ENCODE assay signal across 8 mouse cellular contexts in genomic region chr17:45545278-45545961, GRCm38 (mm10). TPM values are rescaled to one million over a fixed set of nuclear protein-coding genes. Genes with fewer than 3 reads are reported as not detected.
A peak's percentile ranks its signal among the peaks of the same experiment; 100 is the strongest.
DNase-seq lines count a peak whose midpoint lies in the region; ATAC-seq lines count a peak whose summit lies in the region.

No protein-coding gene starts in this region.

- no peak overlapping the region for H3K27ac ChIP-seq in lung, embryonic 16.5 days (ENCODE audit: low read length)
- H3K27ac ChIP-seq in embryonic facial prominence, embryonic 12.5 days, result no peak overlapping the region
- no peak overlapping the region for H3K27ac ChIP-seq in limb, embryonic 11.5 days (replicated peaks; ENCODE audit: low read depth, low read length)
- no peak overlapping the region for H3K27ac ChIP-seq in stomach, embryonic 14.5 days (ENCODE audit: low read length)

- WGBS in lung, embryonic 16.5 days, result 4% methylated on average over 74 of the region's 74 CpGs
- WGBS in embryonic facial prominence, embryonic 12.5 days, result 8% methylated on average over 74 of the region's 74 CpGs
- 4% methylated on average over 74 of the region's 74 CpGs for WGBS in limb, embryonic 11.5 days
- WGBS in stomach, embryonic 14.5 days, result 16% methylated on average over 74 of the region's 74 CpGs

- H3K36me3 ChIP-seq in lung, embryonic 16.5 days (ENCODE audit: control insufficient read depth, insufficient read depth, low read length), result no peaks in the 10 kb centered on the region
- H3K36me3 ChIP-seq in embryonic facial prominence, embryonic 12.5 days, result peaks cover 8% of the 10 kb centered on the region
- H3K36me3 ChIP-seq in limb, embryonic 11.5 days (ENCODE audit: control insufficient read depth, insufficient read depth, low read length), result no peaks in the 10 kb centered on the region
- H3K36me3 ChIP-seq in stomach, embryonic 14.5 days (ENCODE audit: control insufficient read depth, insufficient read depth, low read length), result no peaks in the 10 kb centered on the region

- H3K27me3 ChIP-seq in lung, embryonic 16.5 days (ENCODE audit: control insufficient read depth, insufficient read depth, low read depth, low read length), result peaks cover 65% of the 10 kb centered on the region
- peaks cover 74% of the 10 kb centered on the region for H3K27me3 ChIP-seq in embryonic facial prominence, embryonic 12.5 days
- peaks cover 58% of the 10 kb centered on the region for H3K27me3 ChIP-seq in limb, embryonic 11.5 days (ENCODE audit: control insufficient read depth, insufficient read depth, low read length)
- H3K27me3 ChIP-seq in stomach, embryonic 14.5 days (ENCODE audit: control insufficient read depth, insufficient read depth, low read length), result peaks cover 40% of the 10 kb centered on the region

- H3K9ac ChIP-seq in lung, embryonic 16.5 days (ENCODE audit: low read length), result 0 out of 2 replicates have a peak overlapping the region, but pooled peaks have one; percentile 16
- peak overlapping the region; percentile 24; the same call in 1 of the 2 replicates for H3K9ac ChIP-seq in embryonic facial prominence, embryonic 12.5 days
- no peak overlapping the region for H3K9ac ChIP-seq in limb, embryonic 11.5 days (ENCODE audit: low read length)
- no peak overlapping the region for H3K9ac ChIP-seq in stomach, embryonic 14.5 days (replicated peaks; ENCODE audit: low read depth, low read length)

- no peak for ATAC-seq in lung, embryonic 16.5 days (ENCODE audit: low read depth)
- ATAC-seq in embryonic facial prominence, embryonic 12.5 days (ENCODE audit: insufficient number of reproducible peaks, insufficient read depth, low FRiP score, low TSS enrichment), result no peak
- ATAC-seq in limb, embryonic 11.5 days (ENCODE audit: insufficient number of reproducible peaks, low FRiP score, low TSS enrichment, low read depth), result no peak
- no peak for ATAC-seq in stomach, embryonic 14.5 days (ENCODE audit: insufficient number of reproducible peaks, insufficient read depth, low FRiP score, low read depth)
- ATAC-seq in erythroid progenitor cell, adult 5-6 weeks (replicated peaks; ENCODE audit: low FRiP score, poor library complexity, severe bottlenecking), result no peak

- no peaks in the 10 kb centered on the region for H3K9me3 ChIP-seq in lung, embryonic 16.5 days (ENCODE audit: control insufficient read depth, low read length)
- no peaks in the 10 kb centered on the region for H3K9me3 ChIP-seq in embryonic facial prominence, embryonic 12.5 days
- no peaks in the 10 kb centered on the region for H3K9me3 ChIP-seq in limb, embryonic 11.5 days (ENCODE audit: control insufficient read depth, low read length)
- no peaks in the 10 kb centered on the region for H3K9me3 ChIP-seq in stomach, embryonic 14.5 days (ENCODE audit: control insufficient read depth, low read depth, low read length)

- H3K4me1 ChIP-seq in lung, embryonic 16.5 days (replicated peaks; ENCODE audit: control insufficient read depth, insufficient read depth, low read length), result peaks cover 20% of the 10 kb centered on the region
- peaks cover 34% of the 10 kb centered on the region for H3K4me1 ChIP-seq in embryonic facial prominence, embryonic 12.5 days
- H3K4me1 ChIP-seq in limb, embryonic 11.5 days (ENCODE audit: control insufficient read depth, insufficient read depth, low read length), result peaks cover 19% of the 10 kb centered on the region
- H3K4me1 ChIP-seq in stomach, embryonic 14.5 days (ENCODE audit: control insufficient read depth, insufficient read depth, low read length), result 0 out of 2 replicates have a peak, but pooled peaks cover 4% of the 10 kb centered on the region

- peak overlapping the region; percentile 39 for H3K4me3 ChIP-seq in lung, embryonic 16.5 days (ENCODE audit: low read length)
- H3K4me3 ChIP-seq in embryonic facial prominence, embryonic 12.5 days, result peak overlapping the region; percentile 19
- H3K4me3 ChIP-seq in limb, embryonic 11.5 days (ENCODE audit: low read depth, low read length), result peak overlapping the region; percentile 7
- H3K4me3 ChIP-seq in stomach, embryonic 14.5 days (ENCODE audit: low read depth, low read length), result peak overlapping the region; percentile 18; the same call in 1 of the 2 replicates

- peak overlapping the region; percentile 55 for H3K4me2 ChIP-seq in lung, embryonic 16.5 days (ENCODE audit: low read depth, low read length)
- peak overlapping the region; percentile 33 for H3K4me2 ChIP-seq in embryonic facial prominence, embryonic 12.5 days (replicated peaks)
- peak overlapping the region; percentile 26 for H3K4me2 ChIP-seq in limb, embryonic 11.5 days (ENCODE audit: low read depth, severe bottlenecking)
- H3K4me2 ChIP-seq in stomach, embryonic 14.5 days (replicated peaks; ENCODE audit: low read depth, low read length), result peak overlapping the region; percentile 39

- DNase-seq in lung, adult 18-20 months, result no peak
- peak; percentile 52 for DNase-seq in limb, embryonic 11.5 days (ENCODE audit: low spot score)
- DNase-seq in left cerebral cortex, adult 9 months (ENCODE audit: low spot score in 2 of 2), result no peak
- DNase-seq in lung, postnatal 36 days, result no peak

RNA-seq across cellular contexts. Expression of gene Tmem151b, which starts 4.1 kb away (rescaled TPM):
- polyA plus RNA-seq in lung, embryonic 16.5 days (2015; fragmentation: Nextera tagmentation; extraction: Ambion mirVana), result 1.2 and 1.4 TPM in 2 replicates
- polyA plus RNA-seq in embryonic facial prominence, embryonic 12.5 days (2016; fragmentation: Nextera tagmentation; extraction: Ambion mirVana), result 9.2 and 11.1 TPM in 2 replicates
- polyA plus RNA-seq in limb, embryonic 11.5 days (2014; fragmentation: Nextera tagmentation; extraction: Ambion mirVana), result 5.2 and 5.7 TPM in 2 replicates
- 1.8 and 2.6 TPM in 2 replicates for polyA plus RNA-seq in stomach, embryonic 14.5 days (2014; fragmentation: Nextera tagmentation; extraction: Ambion mirVana)
- not detected in 2 replicates for total RNA-seq in erythroid progenitor cell, adult 5-6 weeks (2015; ENCODE audit: low replicate concordance)
- not detected in 2 replicates for total RNA-seq in erythroid progenitor cell, adult 5-6 weeks (2017; ENCODE audit: low replicate concordance)

RNA-seq across cellular contexts. Expression of gene Nfkbie, which starts 10.1 kb away (rescaled TPM):
- polyA plus RNA-seq in lung, embryonic 16.5 days (2015; fragmentation: Nextera tagmentation; extraction: Ambion mirVana), result 3.1 and 3.5 TPM in 2 replicates
- polyA plus RNA-seq in embryonic facial prominence, embryonic 12.5 days (2016; fragmentation: Nextera tagmentation; extraction: Ambion mirVana), result 6.7 and 8.3 TPM in 2 replicates
- polyA plus RNA-seq in limb, embryonic 11.5 days (2014; fragmentation: Nextera tagmentation; extraction: Ambion mirVana), result 5.6 and 6.2 TPM in 2 replicates
- 3.7 and 4.2 TPM in 2 replicates for polyA plus RNA-seq in stomach, embryonic 14.5 days (2014; fragmentation: Nextera tagmentation; extraction: Ambion mirVana)
- total RNA-seq in erythroid progenitor cell, adult 5-6 weeks (2015; ENCODE audit: low replicate concordance), result 2.1 and 2.9 TPM in 2 replicates
- total RNA-seq in erythroid progenitor cell, adult 5-6 weeks (2017; ENCODE audit: low replicate concordance), result 1.7 and 3.6 TPM in 2 replicates

RNA-seq across cellular contexts. Expression of gene Slc35b2, which starts 18.3 kb away (rescaled TPM):
- 130 and 131 TPM in 2 replicates for polyA plus RNA-seq in lung, embryonic 16.5 days (2015; fragmentation: Nextera tagmentation; extraction: Ambion mirVana)
- polyA plus RNA-seq in embryonic facial prominence, embryonic 12.5 days (2016; fragmentation: Nextera tagmentation; extraction: Ambion mirVana), result 108 and 109 TPM in 2 replicates
- polyA plus RNA-seq in limb, embryonic 11.5 days (2014; fragmentation: Nextera tagmentation; extraction: Ambion mirVana), result 90.5 and 92.0 TPM in 2 replicates
- 117 and 120 TPM in 2 replicates for polyA plus RNA-seq in stomach, embryonic 14.5 days (2014; fragmentation: Nextera tagmentation; extraction: Ambion mirVana)
- total RNA-seq in erythroid progenitor cell, adult 5-6 weeks (2015; ENCODE audit: low replicate concordance), result 15.5 and 18.4 TPM in 2 replicates
- 10.3 and 14.0 TPM in 2 replicates for total RNA-seq in erythroid progenitor cell, adult 5-6 weeks (2017; ENCODE audit: low replicate concordance)

RNA-seq across cellular contexts. Expression of gene Tcte1, which starts 22.2 kb away (rescaled TPM):
- polyA plus RNA-seq in lung, embryonic 16.5 days (2015; fragmentation: Nextera tagmentation; extraction: Ambion mirVana), result 1.7 and 2.7 TPM in 2 replicates
- polyA plus RNA-seq in embryonic facial prominence, embryonic 12.5 days (2016; fragmentation: Nextera tagmentation; extraction: Ambion mirVana), result 1.4 and 1.6 TPM in 2 replicates
- polyA plus RNA-seq in limb, embryonic 11.5 days (2014; fragmentation: Nextera tagmentation; extraction: Ambion mirVana), result 0.87 and 1.3 TPM in 2 replicates
- 0.29 and 0.65 TPM in 2 replicates for polyA plus RNA-seq in stomach, embryonic 14.5 days (2014; fragmentation: Nextera tagmentation; extraction: Ambion mirVana)
- not detected in 2 replicates for total RNA-seq in erythroid progenitor cell, adult 5-6 weeks (2015; ENCODE audit: low replicate concordance)
- total RNA-seq in erythroid progenitor cell, adult 5-6 weeks (2017; ENCODE audit: low replicate concordance), result not detected in 2 replicates

RNA-seq across cellular contexts. Expression of gene Hsp90ab1, which starts 27.7 kb away (rescaled TPM):
- 1,477 and 1,506 TPM in 2 replicates for polyA plus RNA-seq in lung, embryonic 16.5 days (2015; fragmentation: Nextera tagmentation; extraction: Ambion mirVana)
- polyA plus RNA-seq in embryonic facial prominence, embryonic 12.5 days (2016; fragmentation: Nextera tagmentation; extraction: Ambion mirVana), result 1,470 and 1,480 TPM in 2 replicates
- 1,903 and 1,914 TPM in 2 replicates for polyA plus RNA-seq in limb, embryonic 11.5 days (2014; fragmentation: Nextera tagmentation; extraction: Ambion mirVana)
- polyA plus RNA-seq in stomach, embryonic 14.5 days (2014; fragmentation: Nextera tagmentation; extraction: Ambion mirVana), result 1,573 and 1,607 TPM in 2 replicates
- 200 and 204 TPM in 2 replicates for total RNA-seq in erythroid progenitor cell, adult 5-6 weeks (2015; ENCODE audit: low replicate concordance)
- total RNA-seq in erythroid progenitor cell, adult 5-6 weeks (2017; ENCODE audit: low replicate concordance), result 235 and 237 TPM in 2 replicates

Comparison
In these comparisons a context has a peak if more than half of its experiments do, and no peak if none do; other contexts are left out.
1. H3K9ac ChIP-seq: peak in lung, embryonic 16.5 days (single experiment) and embryonic facial prominence, embryonic 12.5 days (single experiment); none in limb, embryonic 11.5 days (single experiment) and stomach, embryonic 14.5 days (single experiment).
2. Peak in every context shown above with its lines, with median percentiles within 50 percentile points of each other: H3K4me2 ChIP-seq and H3K4me3 ChIP-seq.